Mouse (Mus musculus): ENCODE data around the gene Sys1. TPM values are rescaled to one million over a fixed set of nuclear protein-coding genes. Genes with fewer than 3 reads are reported as not detected.

Sys1 gene
- total RNA-seq, 2 experiments from 2014 or later: 16.8 to 18.4 TPM

- no peak for DNase-seq
Observed at GRCm38 (mm10) chr2:164434681-164435080, 22.1 kb upstream of the Sys1 start.

GRCm38 (mm10) chr2:164435216-164436090 is 21.3 kb upstream of the Sys1 start:
- no peak for DNase-seq

- DNase-seq: no peak
Observed at GRCm38 (mm10) chr2:164436215-164436913, 20.4 kb upstream of the Sys1 start.

DNA sequence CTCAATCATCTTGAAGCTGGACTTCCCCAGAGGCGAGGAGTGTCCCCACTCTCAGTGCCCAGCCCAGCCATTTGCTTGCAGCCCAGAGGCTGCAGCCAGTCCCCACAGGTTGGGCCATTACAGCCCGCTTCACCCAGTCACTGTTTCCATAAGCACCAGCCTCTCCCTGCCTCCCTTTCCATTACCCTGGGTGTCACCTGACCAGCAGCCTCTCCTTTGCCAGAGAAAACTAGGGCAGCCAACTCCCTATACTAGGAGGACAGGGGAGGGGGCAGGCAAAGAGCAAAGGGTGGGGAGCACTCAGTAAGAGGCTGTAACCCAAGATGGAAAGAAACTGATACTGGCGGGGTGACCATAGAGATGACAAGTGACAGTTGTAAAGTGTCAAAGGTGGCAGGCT is 19.8 kb upstream of the Sys1 start:
- no peak for DNase-seq

- DNase-seq: no peak
Observed at GRCm38 (mm10) chr2:164437710-164438109, 19.1 kb upstream of the Sys1 start.

DNA sequence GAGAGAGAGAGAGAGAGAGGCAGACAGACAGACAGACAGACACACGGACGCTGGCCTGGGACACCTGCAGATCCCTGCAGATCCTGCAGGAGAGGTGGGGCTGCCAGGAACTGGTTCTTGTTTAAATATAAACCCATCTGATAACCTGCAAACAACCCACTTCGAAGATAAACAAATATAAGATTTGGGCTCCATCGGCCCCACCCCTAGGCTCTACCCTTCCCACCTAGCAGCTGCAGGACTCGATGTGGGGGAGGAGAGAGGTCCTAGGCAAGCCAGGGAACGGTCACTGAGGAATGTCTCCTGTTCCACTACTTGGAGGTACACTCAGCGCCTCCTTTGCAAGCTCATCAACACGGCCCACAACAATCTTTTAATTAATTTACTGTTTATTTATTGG is 18.5 kb upstream of the Sys1 start:
- DNase-seq: no peak

- no peak for DNase-seq
Observed at GRCm38 (mm10) chr2:164439001-164439421, 17.8 kb upstream of the Sys1 start.

- no peak for DNase-seq
Observed at GRCm38 (mm10) chr2:164440314-164440713, 16.4 kb upstream of the Sys1 start.

- DNase-seq: no peak
Observed at GRCm38 (mm10) chr2:164441155-164441554, 15.6 kb upstream of the Sys1 start.

DNA sequence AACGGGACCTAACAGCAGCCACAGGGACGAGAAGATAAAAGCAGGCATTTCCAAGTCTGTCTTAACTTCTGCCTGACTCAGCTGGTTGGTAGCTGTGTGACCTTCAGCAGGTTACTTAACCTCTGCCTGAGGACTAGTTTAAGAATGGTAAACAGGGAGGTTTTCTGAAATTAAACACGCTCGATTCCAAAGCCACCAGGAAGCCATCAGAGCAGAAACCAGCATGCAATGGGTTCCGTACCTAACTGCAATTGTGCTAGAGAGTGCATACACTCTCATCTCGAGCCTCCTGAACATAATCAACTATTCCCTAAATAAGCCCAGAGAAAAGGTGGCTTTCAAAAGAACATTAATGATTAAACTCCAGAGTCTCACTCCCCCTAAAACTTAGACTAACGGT is 15.0 kb upstream of the Sys1 start:
- DNase-seq: no peak

DNA sequence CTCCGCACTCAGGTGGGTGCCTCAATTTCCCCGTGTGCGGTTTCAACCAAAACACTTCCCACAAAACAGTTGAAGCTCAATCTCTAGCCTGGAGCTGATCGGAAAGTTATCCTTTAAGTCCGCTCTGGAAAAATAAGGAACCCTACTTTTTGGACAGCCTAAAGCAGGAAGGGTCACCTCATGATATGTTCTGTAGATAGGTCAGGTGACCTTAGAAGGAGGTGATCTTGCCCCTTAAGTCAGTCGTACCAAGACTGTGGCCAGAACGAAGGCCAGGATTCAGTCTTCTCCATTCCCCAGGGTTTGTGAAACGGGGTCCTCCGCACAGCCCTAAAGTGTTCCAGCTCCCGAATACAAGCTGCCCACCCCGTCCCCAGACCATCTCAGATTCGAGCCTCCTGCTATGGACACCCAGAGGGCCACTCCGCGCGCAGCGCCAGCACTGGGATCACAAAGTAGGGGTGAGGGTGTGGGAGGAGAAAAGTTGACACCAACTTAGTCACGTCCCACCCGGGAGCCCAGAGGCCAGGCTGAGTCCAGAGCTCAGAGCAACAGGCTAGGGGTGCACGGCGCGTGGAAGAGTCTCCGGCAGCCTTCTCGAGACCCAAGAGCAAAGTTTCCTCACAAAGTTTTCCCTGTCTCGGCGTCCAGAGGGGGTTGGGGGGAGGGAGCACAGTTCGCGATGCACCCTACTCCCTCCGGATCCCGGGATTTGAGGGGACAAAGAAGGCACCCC is 14.3 kb upstream of the Sys1 start:
- peak; percentile 59 for DNase-seq

- DNase-seq: peak; percentile 89
Observed at GRCm38 (mm10) chr2:164443051-164443437, 13.7 kb upstream of the Sys1 start.

GRCm38 (mm10) chr2:164443460-164444000 is 13.2 kb upstream of the Sys1 start, which contains the start of gene Sdc4:
Gene Sdc4, minus strand, starts transcription at chr2:164443887.
- DNase-seq: no peak

DNA sequence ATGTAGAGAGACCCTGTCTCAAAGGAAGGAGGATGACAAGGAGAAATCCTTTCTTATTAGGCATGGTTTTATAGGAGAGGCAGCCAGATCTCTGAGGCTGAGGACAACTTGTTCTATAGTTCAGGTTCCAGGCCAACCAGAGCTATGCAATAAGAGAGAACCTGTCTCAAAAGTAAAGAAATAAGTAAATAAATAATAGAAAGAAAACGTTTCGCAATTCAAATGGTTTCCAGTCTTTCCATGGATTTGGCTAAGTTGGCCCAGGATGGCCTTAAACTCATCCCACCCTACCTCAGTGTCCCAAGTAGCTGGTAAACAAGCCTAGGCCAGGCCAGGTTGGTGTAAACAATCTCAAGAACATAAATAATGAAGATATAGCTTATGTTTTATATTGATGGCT is 12.1 kb upstream of the Sys1 start:
- DNase-seq: no peak

DNA sequence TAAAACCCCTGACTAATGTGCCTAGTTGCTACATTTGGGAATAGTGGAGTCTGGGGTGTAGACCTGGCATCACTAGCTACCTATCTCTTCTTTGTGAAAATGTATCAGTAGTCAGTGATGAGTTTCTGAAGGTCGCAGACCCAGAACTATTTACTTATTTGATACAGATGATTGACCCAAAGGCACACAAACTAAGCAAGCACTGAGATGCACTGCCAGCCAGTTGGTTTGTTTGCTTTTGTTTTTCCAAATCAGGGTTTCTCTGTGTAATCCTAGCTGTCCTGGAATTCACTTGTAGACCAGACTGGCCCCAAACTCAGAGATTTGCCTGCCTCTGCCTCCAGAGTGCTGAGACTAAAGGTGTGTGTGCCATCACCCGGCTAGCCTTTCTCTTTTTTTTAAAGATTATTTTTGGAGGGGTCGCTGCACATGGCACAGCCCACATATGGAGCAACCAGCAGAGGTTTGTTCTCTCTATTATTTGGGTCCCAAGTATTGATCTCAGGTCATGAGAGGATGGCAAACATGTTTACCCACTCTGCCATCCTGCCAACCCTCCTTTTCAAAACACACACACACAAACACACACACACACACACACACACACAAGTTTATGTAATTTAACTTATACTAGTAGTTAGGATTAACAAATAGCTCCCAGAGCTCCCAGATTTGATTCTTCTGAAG is 11.2 kb upstream of the Sys1 start:
- DNase-seq: no peak

- no peak for DNase-seq
Observed at GRCm38 (mm10) chr2:164446086-164446469, 10.7 kb upstream of the Sys1 start.

- DNase-seq: no peak
Observed at GRCm38 (mm10) chr2:164448140-164448539, 8.6 kb upstream of the Sys1 start.

- DNase-seq: no peak
Observed at GRCm38 (mm10) chr2:164448921-164449320, 7.8 kb upstream of the Sys1 start.

- no peak for DNase-seq
Observed at GRCm38 (mm10) chr2:164449341-164450042, 7.3 kb upstream of the Sys1 start.

DNA sequence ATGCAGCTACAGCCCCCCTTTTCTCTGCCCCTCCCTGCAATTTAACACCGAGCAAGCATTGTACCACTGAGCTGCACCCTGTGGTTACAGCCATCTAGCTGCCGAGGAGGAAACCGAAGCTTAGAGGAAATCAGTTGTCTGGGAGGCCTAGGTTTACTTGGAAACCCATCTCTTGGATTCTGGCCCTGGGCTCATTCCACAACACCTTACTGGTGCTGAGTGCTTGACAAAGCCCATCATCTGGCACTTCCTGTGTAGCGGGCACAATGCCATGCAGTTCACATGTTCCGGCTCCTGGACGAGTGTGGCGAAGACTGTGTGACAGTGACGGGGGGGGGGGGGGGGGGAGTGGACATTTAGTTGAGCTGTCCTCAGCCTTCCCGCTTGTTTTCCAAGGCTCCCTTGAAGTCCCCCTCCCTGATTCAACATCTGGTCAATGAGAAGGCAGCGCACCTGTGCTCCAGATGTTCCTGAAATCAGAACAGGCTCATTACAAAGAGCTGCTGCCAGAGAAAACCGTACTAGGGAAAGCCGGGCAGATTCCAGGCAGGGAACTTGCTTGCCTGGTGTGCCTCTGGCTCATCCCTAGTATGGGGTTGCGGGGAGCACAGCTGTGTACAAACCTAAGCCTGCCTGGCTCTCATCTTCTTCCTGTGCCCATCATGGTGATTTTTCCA is 4.6 kb upstream of the Sys1 start:
- no peak for DNase-seq
